Mouse (Mus musculus): ENCODE measurements at regions not wholly inside any gene's neighbourhood (a gene's known extent, or its start where the extent isn't known, plus 50 kb on each side); places are given as distances from the start of the nearest gene placed in this dataset.

- TF ChIP-seq CTCF (IDR thresholded peaks at IDR 0.05; ENCODE audit: extremely low read depth, insufficient read length, insufficient replicate concordance, low read depth, low read length) (no peak), POLR2A (IDR thresholded peaks at IDR 0.05; ENCODE audit: low read depth, low read length) (no peak)
- Histone ChIP-seq H3K4me3 (ENCODE audit: low read depth, low read length) (no peak overlapping the region), H3K4me1 (ENCODE audit: control insufficient read depth, insufficient read depth, insufficient read length, low read length) (no peaks in the 10 kb centered on the region), H3K27ac (ENCODE audit: insufficient read depth, low read depth, low read length) (no peak overlapping the region), H3K27me3 (ENCODE audit: control insufficient read depth, insufficient read depth, low read length) (no peaks in the 10 kb centered on the region), H3K36me3 (ENCODE audit: control insufficient read depth, insufficient read depth, low read length) (no peaks in the 10 kb centered on the region)
- WGBS = 92% methylated on average over 18 of the region's 18 CpGs
Measured at GRCm38 (mm10) chr5:106038321-106038720, 162.0 kb downstream of the Zfp326 start.

- no peak for TF ChIP-seq CTCF (IDR thresholded peaks at IDR 0.05; ENCODE audit: extremely low read depth, insufficient read length, insufficient replicate concordance, low read depth, low read length)
- no peak for TF ChIP-seq POLR2A (IDR thresholded peaks at IDR 0.05; ENCODE audit: low read depth, low read length)
- H3K27ac ChIP-seq (ENCODE audit: insufficient read depth, low read depth, low read length) = no peak overlapping the region
- no peaks in the 10 kb centered on the region for H3K4me1 ChIP-seq (ENCODE audit: control insufficient read depth, insufficient read depth, insufficient read length, low read length)
- no peaks in the 10 kb centered on the region for H3K36me3 ChIP-seq (ENCODE audit: control insufficient read depth, insufficient read depth, low read length)
- no peak overlapping the region for H3K4me3 ChIP-seq (ENCODE audit: low read depth, low read length)
- 66% methylated on average over 6 of the region's 6 CpGs for WGBS
- no peaks in the 10 kb centered on the region for H3K27me3 ChIP-seq (ENCODE audit: control insufficient read depth, insufficient read depth, low read length)
Measured at GRCm38 (mm10) chr5:106036176-106036575, 159.8 kb downstream of the Zfp326 start.

GRCm38 (mm10) chr5:106032956-106033355, 156.6 kb downstream of the Zfp326 start:
- no peak for TF ChIP-seq POLR2A (IDR thresholded peaks at IDR 0.05; ENCODE audit: low read depth, low read length)
- no peak for TF ChIP-seq CTCF (IDR thresholded peaks at IDR 0.05; ENCODE audit: extremely low read depth, insufficient read length, insufficient replicate concordance, low read depth, low read length)
- Histone ChIP-seq H3K4me3 (ENCODE audit: low read depth, low read length) (no peak overlapping the region), H3K27ac (ENCODE audit: insufficient read depth, low read depth, low read length) (no peak overlapping the region), H3K36me3 (ENCODE audit: control insufficient read depth, insufficient read depth, low read length) (no peaks in the 10 kb centered on the region), H3K4me1 (ENCODE audit: control insufficient read depth, insufficient read depth, insufficient read length, low read length) (no peaks in the 10 kb centered on the region), H3K27me3 (ENCODE audit: control insufficient read depth, insufficient read depth, low read length) (no peaks in the 10 kb centered on the region)
- 80% methylated on average over 4 of the region's 4 CpGs for WGBS

- no peaks in the 10 kb centered on the region for H3K4me1 ChIP-seq (ENCODE audit: control insufficient read depth, insufficient read depth, insufficient read length, low read length)
- 49% methylated on average over 2 of the region's 2 CpGs for WGBS
- no peak overlapping the region for H3K4me3 ChIP-seq (ENCODE audit: low read depth, low read length)
- no peaks in the 10 kb centered on the region for H3K27me3 ChIP-seq (ENCODE audit: control insufficient read depth, insufficient read depth, low read length)
- H3K27ac ChIP-seq (ENCODE audit: insufficient read depth, low read depth, low read length) = no peak overlapping the region
- TF ChIP-seq POLR2A (IDR thresholded peaks at IDR 0.05; ENCODE audit: low read depth, low read length) = no peak
- no peak for TF ChIP-seq CTCF (IDR thresholded peaks at IDR 0.05; ENCODE audit: extremely low read depth, insufficient read length, insufficient replicate concordance, low read depth, low read length)
- no peaks in the 10 kb centered on the region for H3K36me3 ChIP-seq (ENCODE audit: control insufficient read depth, insufficient read depth, low read length)
Measured at GRCm38 (mm10) chr5:106026861-106027260, 150.5 kb downstream of the Zfp326 start.

GRCm38 (mm10) chr5:106004292-106004917, 128.0 kb downstream of the Zfp326 start:
- WGBS = 49% methylated on average over 16 of the region's 16 CpGs
- no peaks in the 10 kb centered on the region for H3K4me1 ChIP-seq (ENCODE audit: control insufficient read depth, insufficient read depth, insufficient read length, low read length)
- no peak for TF ChIP-seq CTCF (IDR thresholded peaks at IDR 0.05; ENCODE audit: extremely low read depth, insufficient read length, insufficient replicate concordance, low read depth, low read length)
- no peak for TF ChIP-seq POLR2A (IDR thresholded peaks at IDR 0.05; ENCODE audit: low read depth, low read length)

GRCm38 (mm10) chr5:106003321-106004291, 127.2 kb downstream of the Zfp326 start:
- Histone ChIP-seq H3K27ac (ENCODE audit: insufficient read depth, low read depth, low read length) (no peak overlapping the region), H3K27me3 (ENCODE audit: control insufficient read depth, insufficient read depth, low read length) (no peaks in the 10 kb centered on the region), H3K4me3 (ENCODE audit: low read depth, low read length) (no peak overlapping the region), H3K36me3 (ENCODE audit: control insufficient read depth, insufficient read depth, low read length) (no peaks in the 10 kb centered on the region), H3K4me1 (ENCODE audit: control insufficient read depth, insufficient read depth, insufficient read length, low read length) (no peaks in the 10 kb centered on the region)
- TF ChIP-seq POLR2A (IDR thresholded peaks at IDR 0.05; ENCODE audit: low read depth, low read length) = no peak
- 63% methylated on average over 28 of the region's 28 CpGs for WGBS

More at GRCm38 (mm10) chr5:106004292-106004917, 128.0 kb downstream of the Zfp326 start:
- Histone ChIP-seq H3K27me3 (ENCODE audit: control insufficient read depth, insufficient read depth, low read length) (no peaks in the 10 kb centered on the region), H3K36me3 (ENCODE audit: control insufficient read depth, insufficient read depth, low read length) (no peaks in the 10 kb centered on the region), H3K4me3 (ENCODE audit: low read depth, low read length) (no peak overlapping the region), H3K27ac (ENCODE audit: insufficient read depth, low read depth, low read length) (no peak overlapping the region)

GRCm38 (mm10) chr5:106002330-106002729, 126.0 kb downstream of the Zfp326 start:
- Histone ChIP-seq H3K4me1 (ENCODE audit: control insufficient read depth, insufficient read depth, insufficient read length, low read length) (no peaks in the 10 kb centered on the region), H3K4me3 (ENCODE audit: low read depth, low read length) (no peak overlapping the region), H3K36me3 (ENCODE audit: control insufficient read depth, insufficient read depth, low read length) (no peaks in the 10 kb centered on the region), H3K27ac (ENCODE audit: insufficient read depth, low read depth, low read length) (no peak overlapping the region), H3K27me3 (ENCODE audit: control insufficient read depth, insufficient read depth, low read length) (no peaks in the 10 kb centered on the region)
- 20% methylated on average over 7 of the region's 7 CpGs for WGBS
- TF ChIP-seq POLR2A (IDR thresholded peaks at IDR 0.05; ENCODE audit: low read depth, low read length) (no peak), CTCF (IDR thresholded peaks at IDR 0.05; ENCODE audit: extremely low read depth, insufficient read length, insufficient replicate concordance, low read depth, low read length) (no peak)

All from small intestine, adult 2 months (tissue).